Mouse (Mus musculus): Measurements from ENCODE around the gene Gm20388. TPM values are rescaled to one million over a fixed set of nuclear protein-coding genes. Genes with fewer than 3 reads are reported as not detected.

The Gm20388 gene
- polyA plus RNA-seq, 1 experiment from 2014 or later: not detected

- 5% methylated on average over 11 of the region's 11 CpGs for WGBS
- peaks cover 18% of the 10 kb centered on the region for H3K4me1 ChIP-seq (ENCODE audit: control insufficient read depth, insufficient read depth, low read length)
- no peak overlapping the region for H3K9ac ChIP-seq (ENCODE audit: low read length)
- no peaks in the 10 kb centered on the region for H3K36me3 ChIP-seq (ENCODE audit: control insufficient read depth, insufficient read depth, low read length)
- peak overlapping the region; percentile 16; the same call in 1 of the 2 replicates for H3K4me2 ChIP-seq (ENCODE audit: low read depth, severe bottlenecking)
- no peak overlapping the region for H3K27ac ChIP-seq (replicated peaks; ENCODE audit: low read depth, low read length)
- H3K27me3 ChIP-seq (ENCODE audit: control insufficient read depth, insufficient read depth, low read length): peaks cover 28% of the 10 kb centered on the region
- ATAC-seq (ENCODE audit: insufficient number of reproducible peaks, low FRiP score, low TSS enrichment, low read depth) (no peak), DNase-seq (ENCODE audit: low spot score) (no peak)
- no peak overlapping the region for H3K4me3 ChIP-seq (ENCODE audit: low read depth, low read length)
- no peaks in the 10 kb centered on the region for H3K9me3 ChIP-seq (ENCODE audit: control insufficient read depth, low read length)
These were observed 1340.4 kb downstream of the Gm20388 start for GRCm38 (mm10) chr8:121251089-121251488.

GRCm38 (mm10) chr8:121255727-121256265 lies 1345.2 kb downstream of the Gm20388 start:
- H3K4me1 ChIP-seq (ENCODE audit: control insufficient read depth, insufficient read depth, low read length): peaks cover 23% of the 10 kb centered on the region
- WGBS: 14% methylated on average over 14 of the region's 14 CpGs
- no peaks in the 10 kb centered on the region for H3K9me3 ChIP-seq (ENCODE audit: control insufficient read depth, low read length)
- no peak for ATAC-seq (ENCODE audit: insufficient number of reproducible peaks, low FRiP score, low TSS enrichment, low read depth)
- no peak overlapping the region for H3K9ac ChIP-seq (ENCODE audit: low read length)
- no peaks in the 10 kb centered on the region for H3K36me3 ChIP-seq (ENCODE audit: control insufficient read depth, insufficient read depth, low read length)
- no peak overlapping the region for H3K4me3 ChIP-seq (ENCODE audit: low read depth, low read length)
- H3K27me3 ChIP-seq (ENCODE audit: control insufficient read depth, insufficient read depth, low read length): peaks cover 42% of the 10 kb centered on the region
- H3K27ac ChIP-seq (replicated peaks; ENCODE audit: low read depth, low read length): no peak overlapping the region
- no peak for DNase-seq (ENCODE audit: low spot score)
- no peak overlapping the region for H3K4me2 ChIP-seq (ENCODE audit: low read depth, severe bottlenecking)

- no peak for ATAC-seq (ENCODE audit: insufficient number of reproducible peaks, low FRiP score, low TSS enrichment, low read depth)
- no peak overlapping the region for H3K4me2 ChIP-seq (ENCODE audit: low read depth, severe bottlenecking)
These were observed 1347.6 kb downstream of the Gm20388 start for GRCm38 (mm10) chr8:121258126-121258792.

GRCm38 (mm10) chr8:121262728-121263389 lies 1352.2 kb downstream of the Gm20388 start:
- H3K27me3 ChIP-seq (ENCODE audit: control insufficient read depth, insufficient read depth, low read length): peaks cover 6% of the 10 kb centered on the region
- ATAC-seq (ENCODE audit: insufficient number of reproducible peaks, low FRiP score, low TSS enrichment, low read depth) (no peak), DNase-seq (ENCODE audit: low spot score) (no peak)
- H3K4me3 ChIP-seq (ENCODE audit: low read depth, low read length): no peak overlapping the region
- 72% methylated on average over 21 of the region's 21 CpGs for WGBS
- no peak overlapping the region for H3K9ac ChIP-seq (ENCODE audit: low read length)
- H3K27ac ChIP-seq (replicated peaks; ENCODE audit: low read depth, low read length): no peak overlapping the region
- H3K36me3 ChIP-seq (ENCODE audit: control insufficient read depth, insufficient read depth, low read length): no peaks in the 10 kb centered on the region
- H3K9me3 ChIP-seq (ENCODE audit: control insufficient read depth, low read length): no peaks in the 10 kb centered on the region
- H3K4me2 ChIP-seq (ENCODE audit: low read depth, severe bottlenecking): no peak overlapping the region
- H3K4me1 ChIP-seq (ENCODE audit: control insufficient read depth, insufficient read depth, low read length): peaks cover 12% of the 10 kb centered on the region

More at GRCm38 (mm10) chr8:121258126-121258792, 1347.6 kb downstream of the Gm20388 start:
- Histone ChIP-seq H3K9ac (ENCODE audit: low read length) (no peak overlapping the region), H3K27me3 (ENCODE audit: control insufficient read depth, insufficient read depth, low read length) (peaks cover 26% of the 10 kb centered on the region), H3K4me1 (ENCODE audit: control insufficient read depth, insufficient read depth, low read length) (peaks cover 17% of the 10 kb centered on the region), H3K27ac (replicated peaks; ENCODE audit: low read depth, low read length) (no peak overlapping the region), H3K36me3 (ENCODE audit: control insufficient read depth, insufficient read depth, low read length) (no peaks in the 10 kb centered on the region), H3K9me3 (ENCODE audit: control insufficient read depth, low read length) (no peaks in the 10 kb centered on the region), H3K4me3 (ENCODE audit: low read depth, low read length) (no peak overlapping the region)
- DNase-seq (ENCODE audit: low spot score): no peak
- WGBS: 15% methylated on average over 21 of the region's 21 CpGs

GRCm38 (mm10) chr8:121263390-121263775 lies 1352.7 kb downstream of the Gm20388 start:
- Histone ChIP-seq H3K27me3 (ENCODE audit: control insufficient read depth, insufficient read depth, low read length) (0 out of 2 replicates have a peak, but pooled peaks cover 2% of the 10 kb centered on the region), H3K27ac (replicated peaks; ENCODE audit: low read depth, low read length) (no peak overlapping the region), H3K9ac (ENCODE audit: low read length) (no peak overlapping the region), H3K36me3 (ENCODE audit: control insufficient read depth, insufficient read depth, low read length) (no peaks in the 10 kb centered on the region), H3K4me1 (ENCODE audit: control insufficient read depth, insufficient read depth, low read length) (peaks cover 8% of the 10 kb centered on the region), H3K4me2 (ENCODE audit: low read depth, severe bottlenecking) (no peak overlapping the region), H3K9me3 (ENCODE audit: control insufficient read depth, low read length) (no peaks in the 10 kb centered on the region), H3K4me3 (ENCODE audit: low read depth, low read length) (no peak overlapping the region)
- DNase-seq (ENCODE audit: low spot score) (no peak), ATAC-seq (ENCODE audit: insufficient number of reproducible peaks, low FRiP score, low TSS enrichment, low read depth) (no peak)
- 54% methylated on average over 14 of the region's 14 CpGs for WGBS

GRCm38 (mm10) chr8:121264260-121264659 lies 1353.6 kb downstream of the Gm20388 start:
- H3K36me3 ChIP-seq (ENCODE audit: control insufficient read depth, insufficient read depth, low read length): no peaks in the 10 kb centered on the region
- H3K27me3 ChIP-seq (ENCODE audit: control insufficient read depth, insufficient read depth, low read length): 0 out of 2 replicates have a peak, but pooled peaks cover 2% of the 10 kb centered on the region
- no peak overlapping the region for H3K27ac ChIP-seq (replicated peaks; ENCODE audit: low read depth, low read length)
- 0 out of 2 replicates have a peak, but pooled peaks cover 4% of the 10 kb centered on the region for H3K4me1 ChIP-seq (ENCODE audit: control insufficient read depth, insufficient read depth, low read length)
- no peak for DNase-seq (ENCODE audit: low spot score)
- no peak overlapping the region for H3K4me3 ChIP-seq (ENCODE audit: low read depth, low read length)
- no peak for ATAC-seq (ENCODE audit: insufficient number of reproducible peaks, low FRiP score, low TSS enrichment, low read depth)
- no peak overlapping the region for H3K9ac ChIP-seq (ENCODE audit: low read length)
- no peak overlapping the region for H3K4me2 ChIP-seq (ENCODE audit: low read depth, severe bottlenecking)
- no peaks in the 10 kb centered on the region for H3K9me3 ChIP-seq (ENCODE audit: control insufficient read depth, low read length)
- 75% methylated on average over 9 of the region's 9 CpGs for WGBS

GRCm38 (mm10) chr8:121271542-121271941 lies 1360.9 kb downstream of the Gm20388 start:
- H3K9me3 ChIP-seq (ENCODE audit: control insufficient read depth, low read length): no peaks in the 10 kb centered on the region
- WGBS: 73% methylated on average over 8 of the region's 8 CpGs
- H3K36me3 ChIP-seq (ENCODE audit: control insufficient read depth, insufficient read depth, low read length): no peaks in the 10 kb centered on the region
- no peak overlapping the region for H3K9ac ChIP-seq (ENCODE audit: low read length)
- no peak overlapping the region for H3K4me2 ChIP-seq (ENCODE audit: low read depth, severe bottlenecking)
- ATAC-seq (ENCODE audit: insufficient number of reproducible peaks, low FRiP score, low TSS enrichment, low read depth) (no peak), DNase-seq (ENCODE audit: low spot score) (no peak)
- H3K27ac ChIP-seq (replicated peaks; ENCODE audit: low read depth, low read length): no peak overlapping the region
- no peak overlapping the region for H3K4me3 ChIP-seq (ENCODE audit: low read depth, low read length)
- H3K27me3 ChIP-seq (ENCODE audit: control insufficient read depth, insufficient read depth, low read length): 0 out of 2 replicates have a peak, but pooled peaks cover under 1% of the 10 kb centered on the region
- H3K4me1 ChIP-seq (ENCODE audit: control insufficient read depth, insufficient read depth, low read length): peaks cover 4% of the 10 kb centered on the region; the same call in 1 of the 2 replicates

- Histone ChIP-seq H3K4me2 (ENCODE audit: low read depth, severe bottlenecking) (peak overlapping the region; percentile 29; the same call in 1 of the 2 replicates), H3K27ac (replicated peaks; ENCODE audit: low read depth, low read length) (no peak overlapping the region), H3K4me1 (ENCODE audit: control insufficient read depth, insufficient read depth, low read length) (peaks cover 4% of the 10 kb centered on the region; the same call in 1 of the 2 replicates), H3K9me3 (ENCODE audit: control insufficient read depth, low read length) (no peaks in the 10 kb centered on the region), H3K9ac (ENCODE audit: low read length) (0 out of 2 replicates have a peak overlapping the region, but pooled peaks have one; percentile 17), H3K27me3 (ENCODE audit: control insufficient read depth, insufficient read depth, low read length) (no peaks in the 10 kb centered on the region), H3K36me3 (ENCODE audit: control insufficient read depth, insufficient read depth, low read length) (no peaks in the 10 kb centered on the region), H3K4me3 (ENCODE audit: low read depth, low read length) (no peak overlapping the region)
- DNase-seq (ENCODE audit: low spot score): peak; percentile 65
- 44% methylated on average over 14 of the region's 14 CpGs for WGBS
- 0 out of 2 replicates have a peak, but pooled peaks have one; percentile 26 for ATAC-seq (ENCODE audit: insufficient number of reproducible peaks, low FRiP score, low TSS enrichment, low read depth)
These were observed 1362.6 kb downstream of the Gm20388 start for GRCm38 (mm10) chr8:121273195-121273594.
